Mouse (Mus musculus) G1E (cell line): Measurements from ENCODE around the gene Ctu1.

Source experiments
- CTCF ChIP-seq: IDR thresholded peaks from 2 replicates; pipeline ENCODE4 v1.5.1; 2012; ENCODE audit warnings: low read depth, low read length, inconsistent platforms, mixed read lengths
- GATA1 ChIP-seq: IDR thresholded peaks from 2 replicates; pipeline ENCODE4 v1.6.1; 2012; ENCODE audit warnings: borderline replicate concordance, low read length, inconsistent platforms, mixed read lengths
- GATA2 ChIP-seq: IDR thresholded peaks from 2 replicates; pipeline ENCODE4 v1.6.1; 2012; ENCODE audit warnings: low read depth, low read length, inconsistent platforms, borderline replicate concordance
- TAL1 ChIP-seq: conservative IDR thresholded peaks from 2 replicates; pipeline ENCODE4 v1.6.1; 2012; ENCODE audit warnings: low read depth, low read length, inconsistent platforms, mixed read lengths

DNA sequence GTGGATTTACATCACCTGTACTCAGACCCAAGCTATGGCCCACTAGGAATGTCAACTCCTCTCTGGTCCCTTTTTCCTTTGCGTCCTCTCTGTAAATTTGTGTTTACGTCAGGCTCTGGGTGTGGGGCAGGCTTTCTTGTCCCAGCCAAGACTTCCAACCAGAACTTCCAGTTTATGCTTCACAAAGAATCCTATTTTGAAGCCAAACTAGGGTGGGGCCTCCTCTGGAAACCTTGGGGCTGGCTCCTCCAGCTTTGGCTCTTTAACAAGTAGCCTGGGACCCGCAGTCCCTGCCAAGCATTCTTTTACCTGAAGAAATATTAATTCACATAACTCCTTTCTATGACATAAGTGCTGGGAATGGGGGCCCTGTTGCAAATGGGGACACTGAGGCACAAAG lies 38.2 kb downstream of the Ctu1 start:
- TF ChIP-seq CTCF (no peak), GATA1 (no peak), GATA2 (no peak), TAL1 (no peak)
